Mouse (Mus musculus) stomach, embryonic 16.5 days (tissue): Measurements from ENCODE around the gene Cma1. TPM values are rescaled to one million over a fixed set of nuclear protein-coding genes. Genes with fewer than 3 reads are reported as not detected.
A peak's percentile ranks its signal among the peaks of the same experiment; 100 is the strongest.
"Not testable (repeated sequence)": the region's sequence is repeated elsewhere in the genome, so short reads cannot be mapped to it uniquely, and the experiment has no call there.

Source experiments
- ATAC-seq: fragments of 200-750 bp; cut with Nextera tagmentation; 2 replicates; pipeline ENCODE4 v1.8.0; 2017; ENCODE audit warnings: moderate number of reproducible peaks, moderate TSS enrichment; ENCODE audit not compliant: insufficient read depth, low FRiP score
- H3K27ac ChIP-seq: fragments of 300-500 bp; sonication (generic); 2 replicates; pipeline ENCODE4 v1.5.1; 2014; ENCODE audit warnings: low read length
- H3K27me3 ChIP-seq: fragments of 300-500 bp; sonication (generic); 2 replicates; pipeline ENCODE4 v1.6.1; 2014; ENCODE audit warnings: low read length, control low read depth, mixed read lengths; ENCODE audit not compliant: control insufficient read depth, insufficient read depth
- H3K36me3 ChIP-seq: fragments of 300-500 bp; sonication (generic); 2 replicates; pipeline ENCODE4 v1.6.1; 2014; ENCODE audit warnings: low read length; ENCODE audit not compliant: control insufficient read depth, insufficient read depth
- H3K4me1 ChIP-seq: fragments of 300-500 bp; sonication (generic); 2 replicates; pipeline ENCODE4 v1.6.1; 2014; ENCODE audit warnings: low read length, control low read depth, mixed read lengths; ENCODE audit not compliant: control insufficient read depth, insufficient read depth
- H3K4me2 ChIP-seq: fragments of 300-500 bp; sonication (generic); 2 replicates; pipeline ENCODE4 v1.6.1; 2014; ENCODE audit warnings: low read depth, low read length, mixed read lengths
- H3K4me3 ChIP-seq: fragments of 300-500 bp; sonication (generic); replicated peaks from 2 replicates; pipeline ENCODE4 v1.5.1; 2014; ENCODE audit warnings: mild to moderate bottlenecking, low read length
- H3K9ac ChIP-seq: fragments of 300-500 bp; sonication (generic); 2 replicates; pipeline ENCODE4 v1.6.1; 2014; ENCODE audit warnings: low read length
- H3K9me3 ChIP-seq: fragments of 300-500 bp; sonication (generic); replicated peaks from 2 replicates; pipeline ENCODE4 v1.6.1; 2016; ENCODE audit warnings: low read length, control low read depth; ENCODE audit not compliant: control insufficient read depth
- WGBS: fragments of 180-500 bp; shearing (Covaris S2); extraction: QIAGEN DNeasy Blood & Tissue Kit; methylation state at CpG from one replicate; pipeline ENCODE4 v1.1.7; 2014; 5-methylcytosine and 5-hydroxymethylcytosine counted together
- polyA plus RNA-seq: library from polyadenylated mRNA; unstranded; fragments of >200 nt; fragmentation: Nextera tagmentation; extraction: Ambion mirVana; gene quantifications from 2 replicates; pipeline ENCODE4 v1.2.1, GENCODE M21; 2015

The Cma1 gene
- polyA plus RNA-seq: 18.9 and 33.3 TPM in 2 replicates

DNA sequence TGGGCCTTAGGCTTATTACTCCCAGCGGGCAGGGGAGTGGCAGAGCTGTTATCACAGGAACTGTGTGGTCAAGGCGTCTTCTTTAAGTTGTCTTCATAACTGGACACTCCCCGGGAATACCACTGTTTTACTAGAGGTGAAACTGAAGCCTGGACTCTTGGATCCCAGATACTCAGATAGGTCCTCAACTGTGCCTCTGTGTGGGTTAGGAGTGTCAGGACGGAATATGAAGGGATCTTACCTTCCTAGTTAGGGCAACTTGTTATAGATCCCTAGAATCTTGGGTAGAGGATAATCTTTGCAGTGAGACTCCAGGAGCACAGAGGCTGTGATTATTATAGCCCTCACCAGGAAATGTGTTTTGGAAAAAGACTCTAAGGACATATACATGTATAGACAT, at the start of gene Cma1:
Gene Cma1, minus strand, starts transcription at position 101 of the 400 bp plus-strand sequence.
- Histone ChIP-seq H3K4me3 (no peak within 1 kb of the TSS), H3K27ac (no peak within 1 kb of the TSS), H3K4me2 (no peak within 1 kb of the TSS), H3K9me3 (no peaks in the 10 kb centered on the region), H3K27me3 (no peaks in the 10 kb centered on the region), H3K4me1 (no peaks in the 10 kb centered on the region), H3K9ac (no peak within 1 kb of the TSS), H3K36me3 (no peaks in the 10 kb centered on the region)
- 77% methylated on average over 4 of the region's 4 CpGs for WGBS
- ATAC-seq: no peak

DNA sequence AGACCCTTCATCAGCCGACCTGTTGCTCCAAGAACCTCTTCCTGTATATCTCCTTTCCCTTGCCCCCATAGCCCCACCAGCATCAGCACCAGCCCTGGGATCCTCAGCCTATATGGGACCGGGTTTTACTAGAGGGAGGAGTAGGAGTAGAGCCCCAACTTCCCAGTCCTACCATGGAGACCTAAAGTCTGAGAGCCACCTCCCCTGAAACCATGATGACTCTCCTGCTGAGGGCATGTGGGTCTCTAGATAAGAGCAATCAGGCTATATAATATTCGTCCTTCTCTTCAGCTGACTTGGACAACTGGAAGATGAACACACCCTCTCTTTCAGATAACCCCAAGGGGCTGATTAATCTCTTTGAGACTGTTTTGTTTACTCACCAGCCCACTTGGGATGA, 43.0 kb upstream of the Cma1 start:
- WGBS: 65% methylated on average over 1 of the region's 3 CpGs
- H3K27me3 ChIP-seq, H3K27ac ChIP-seq, H3K9ac ChIP-seq, ATAC-seq, H3K36me3 ChIP-seq, H3K4me2 ChIP-seq, H3K4me3 ChIP-seq, H3K9me3 ChIP-seq, H3K4me1 ChIP-seq: not testable (repeated sequence)

DNA sequence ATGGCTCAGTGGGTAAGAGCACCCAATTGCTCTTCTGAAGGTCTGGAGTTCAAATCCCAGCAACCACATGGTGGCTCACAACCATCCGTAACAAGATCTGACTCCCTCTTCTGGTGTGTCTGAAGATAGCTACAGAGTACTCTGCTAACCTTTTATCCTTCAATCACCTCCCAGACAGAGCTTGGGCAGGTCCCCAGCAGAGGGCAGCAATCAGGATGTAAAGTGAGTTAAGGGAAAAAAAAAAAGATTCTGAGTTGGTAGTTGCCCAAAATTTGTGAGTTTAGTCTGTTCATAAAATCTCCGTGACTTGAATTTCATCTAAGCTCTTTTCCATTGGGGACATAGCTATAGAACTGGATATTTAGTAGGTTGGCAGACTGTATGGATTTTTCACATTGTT, 19.4 kb upstream of the Cma1 start:
- not testable (repeated sequence) for H3K9me3 ChIP-seq, ATAC-seq, H3K4me1 ChIP-seq, H3K27me3 ChIP-seq, H3K36me3 ChIP-seq, H3K27ac ChIP-seq, H3K4me2 ChIP-seq, H3K4me3 ChIP-seq, H3K9ac ChIP-seq
- WGBS: 76% methylated on average over 2 of the region's 2 CpGs

DNA sequence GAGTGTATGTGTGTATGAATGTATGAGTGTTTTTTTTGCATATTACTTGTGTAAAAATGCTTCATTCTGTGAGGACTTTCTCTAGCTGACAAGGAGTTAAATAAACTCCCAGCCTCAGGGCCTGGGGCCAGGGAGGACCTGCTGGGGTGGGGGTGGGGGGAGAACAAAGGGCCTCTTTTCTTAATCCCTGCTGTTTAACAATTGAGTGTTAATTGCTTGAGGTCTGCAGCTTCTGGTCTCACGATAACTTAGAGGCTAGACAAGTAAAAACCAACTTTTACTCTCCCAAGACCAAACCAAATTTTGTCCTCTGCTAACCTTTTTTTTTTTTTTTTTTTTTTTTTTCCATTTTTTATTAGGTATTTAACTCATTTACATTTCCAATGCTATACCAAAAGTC, 18.8 kb upstream of the Cma1 start:
- no peak overlapping the region for H3K4me3 ChIP-seq
- ATAC-seq: no peak
- no peak overlapping the region for H3K27ac ChIP-seq
- H3K9ac ChIP-seq: no peak overlapping the region
- no peak overlapping the region for H3K4me2 ChIP-seq
- H3K4me1 ChIP-seq: no peaks in the 10 kb centered on the region
- no peaks in the 10 kb centered on the region for H3K9me3 ChIP-seq
- no peaks in the 10 kb centered on the region for H3K36me3 ChIP-seq
- no peaks in the 10 kb centered on the region for H3K27me3 ChIP-seq
- WGBS: 11% methylated on average over 1 of the region's 1 CpGs

DNA sequence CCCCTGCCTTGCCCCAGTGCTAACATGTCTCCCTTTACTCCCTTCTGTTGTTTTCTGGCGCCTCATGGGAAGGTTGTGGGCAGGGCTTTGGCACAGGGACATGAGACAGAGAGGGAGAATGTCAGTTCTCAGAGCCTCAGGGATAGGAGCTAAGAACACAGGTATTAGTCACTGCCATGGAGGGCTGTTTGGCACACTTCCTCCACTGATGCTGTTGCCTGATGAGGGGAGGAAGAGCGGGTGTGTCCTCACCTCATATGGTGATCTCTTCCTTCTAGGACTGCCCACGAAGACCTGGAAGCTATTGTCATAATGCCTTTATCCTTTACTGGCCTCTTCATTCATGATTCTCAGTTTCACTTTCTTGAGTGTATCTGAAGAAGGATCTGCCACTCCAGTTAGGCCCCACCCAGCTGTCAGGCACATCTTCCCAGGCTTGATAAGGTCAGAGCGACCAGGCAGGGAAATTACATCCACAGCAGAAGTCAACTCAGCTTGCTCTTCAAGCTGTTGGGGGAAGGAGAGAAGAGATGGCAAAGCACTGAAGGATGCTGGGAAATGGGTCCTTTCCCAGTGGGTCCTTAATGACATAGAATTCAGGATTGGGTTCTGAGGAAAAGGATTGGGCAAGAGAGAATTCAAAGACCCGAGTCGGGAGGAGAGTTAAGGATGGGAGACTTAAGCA, 6.0 kb upstream of the Cma1 start, which contains the start of gene Cma2:
Gene Cma2, plus strand, starts transcription at position 635 of the 685 bp plus-strand sequence.
- no peak for ATAC-seq
- WGBS: 77% methylated on average over 6 of the region's 6 CpGs
- Histone ChIP-seq H3K9me3 (no peaks in the 10 kb centered on the region), H3K36me3 (no peaks in the 10 kb centered on the region), H3K27ac (no peak within 1 kb of the TSS), H3K4me3 (no peak within 1 kb of the TSS), H3K4me1 (no peaks in the 10 kb centered on the region), H3K9ac (no peak within 1 kb of the TSS), H3K27me3 (no peaks in the 10 kb centered on the region), H3K4me2 (no peak within 1 kb of the TSS)

DNA sequence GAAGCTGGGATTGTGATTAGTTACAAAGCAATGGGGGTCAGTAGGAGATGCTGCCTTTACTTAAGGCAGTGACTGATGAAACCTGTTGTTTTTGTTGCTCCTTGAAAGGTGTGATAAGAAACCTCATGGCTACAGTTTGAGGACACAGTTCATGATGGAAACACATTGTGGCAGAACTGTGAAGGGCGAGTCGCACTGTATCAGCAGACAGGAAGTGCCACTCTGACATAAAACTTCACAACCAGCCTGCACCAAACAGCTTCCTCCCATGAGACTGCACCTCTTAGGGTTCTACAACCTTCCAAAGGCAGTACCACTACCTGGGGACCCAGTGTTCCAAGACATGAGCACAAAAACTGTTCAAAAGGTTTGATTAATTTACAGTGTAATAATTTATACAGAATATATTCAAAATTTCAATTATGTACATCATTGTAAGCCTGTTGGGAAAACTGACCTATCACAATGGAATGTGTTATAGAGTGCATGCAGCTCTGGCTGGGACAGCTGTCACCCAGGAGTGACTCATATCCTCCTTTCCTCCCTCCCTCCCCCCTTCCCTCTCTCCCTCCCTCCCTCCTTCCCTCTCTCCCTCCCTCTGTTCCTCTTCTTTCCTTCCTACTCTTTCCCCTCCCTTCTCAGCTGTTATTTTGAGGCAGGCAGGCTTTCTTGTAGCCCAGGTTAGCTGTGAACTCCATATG, 1.9 kb upstream of the Cma1 start:
- Histone ChIP-seq H3K4me2 (no peak overlapping the region), H3K4me3 (no peak overlapping the region), H3K27me3 (no peaks in the 10 kb centered on the region), H3K27ac (no peak overlapping the region), H3K9me3 (no peaks in the 10 kb centered on the region), H3K36me3 (no peaks in the 10 kb centered on the region), H3K9ac (no peak overlapping the region), H3K4me1 (no peaks in the 10 kb centered on the region)
- 63% methylated on average over 2 of the region's 2 CpGs for WGBS
- ATAC-seq: no peak

DNA sequence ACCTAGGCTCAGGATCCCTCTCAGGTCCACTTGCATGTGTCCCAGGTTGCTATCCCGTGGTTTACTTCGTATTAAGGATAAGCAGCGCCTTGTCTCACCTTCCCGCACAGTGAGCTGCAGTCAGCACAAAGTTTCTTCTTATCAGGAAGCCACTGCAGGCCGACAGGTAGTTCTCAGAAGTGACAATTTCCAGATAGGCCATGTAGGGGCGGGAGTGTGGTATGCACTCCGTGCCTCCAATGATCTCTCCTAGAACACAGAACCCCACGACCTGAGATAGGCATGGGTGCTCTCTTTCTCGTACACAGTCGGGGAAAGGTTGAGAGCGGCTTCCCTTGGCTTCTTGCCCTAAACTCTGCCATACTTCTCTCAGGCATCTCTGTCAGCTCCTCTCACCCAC, 874 bp downstream of the Cma1 start:
- Histone ChIP-seq H3K27me3 (no peaks in the 10 kb centered on the region), H3K4me3 (no peak overlapping the region), H3K36me3 (no peaks in the 10 kb centered on the region), H3K27ac (no peak overlapping the region), H3K4me1 (no peaks in the 10 kb centered on the region), H3K9me3 (no peaks in the 10 kb centered on the region), H3K9ac (no peak overlapping the region), H3K4me2 (no peak overlapping the region)
- WGBS: 63% methylated on average over 11 of the region's 11 CpGs
- ATAC-seq: no peak

DNA sequence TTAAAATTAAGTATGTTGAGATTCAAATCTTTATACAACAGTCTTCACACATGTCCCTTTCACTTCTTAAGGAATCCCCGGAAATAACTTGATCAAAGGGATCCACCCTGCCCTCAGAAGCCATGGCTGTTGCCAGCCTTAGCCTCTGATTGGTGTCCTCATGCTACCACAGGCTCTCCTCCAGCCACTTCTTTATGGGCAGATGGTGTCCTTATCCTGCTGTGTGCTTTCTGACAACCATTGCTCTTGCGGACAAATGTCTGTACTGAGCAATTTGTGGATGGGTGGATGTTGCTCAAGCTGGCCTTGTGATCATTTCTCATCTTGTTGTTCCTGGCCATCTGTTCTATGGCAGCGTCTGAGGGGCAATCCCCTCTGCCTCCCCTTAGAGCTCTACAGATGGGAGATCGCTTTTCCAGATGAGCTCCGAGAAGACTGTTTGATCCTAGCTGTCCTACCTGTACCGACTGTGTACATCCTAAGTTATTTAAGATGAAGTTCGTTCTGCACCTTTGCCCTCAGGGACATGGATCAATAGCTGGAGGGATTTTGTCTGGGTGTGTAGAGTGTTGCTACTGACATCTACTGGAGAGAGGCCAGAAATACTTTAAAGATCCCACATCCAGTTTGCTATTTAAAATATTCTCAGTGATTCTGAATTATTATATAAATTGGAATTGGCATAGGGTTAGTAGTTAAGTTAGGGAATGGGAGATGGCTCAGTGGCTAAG, 4.2 kb downstream of the Cma1 start:
- no peaks in the 10 kb centered on the region for H3K36me3 ChIP-seq
- H3K4me3 ChIP-seq: no peak overlapping the region
- ATAC-seq: no peak
- no peak overlapping the region for H3K4me2 ChIP-seq
- no peaks in the 10 kb centered on the region for H3K27me3 ChIP-seq
- no peak overlapping the region for H3K9ac ChIP-seq
- no peak overlapping the region for H3K27ac ChIP-seq
- no peaks in the 10 kb centered on the region for H3K4me1 ChIP-seq
- WGBS: 25% methylated on average over 7 of the region's 7 CpGs
- no peaks in the 10 kb centered on the region for H3K9me3 ChIP-seq

DNA sequence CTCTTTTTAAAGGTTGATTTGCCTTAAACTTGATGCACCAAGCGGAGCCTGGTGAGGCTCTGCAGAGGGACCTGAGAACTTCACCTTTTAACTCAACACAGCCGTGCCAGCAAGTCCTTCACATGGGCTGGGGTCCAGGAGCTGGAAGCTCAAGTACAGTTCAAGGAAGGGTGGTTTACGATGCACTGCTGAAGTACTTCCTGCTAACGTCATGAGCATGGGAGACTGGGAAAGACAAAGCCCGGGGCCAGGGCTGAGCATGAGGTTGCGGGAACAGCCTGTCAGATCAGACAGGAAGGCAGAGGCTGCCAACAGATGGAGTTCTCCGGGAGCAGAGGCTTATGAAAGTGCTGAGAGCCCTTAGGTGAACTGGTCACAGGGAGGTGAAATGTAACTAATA, 10.9 kb downstream of the Cma1 start:
- WGBS: 25% methylated on average over 7 of the region's 7 CpGs

More for the DNA sequence above, 10.9 kb downstream of the Cma1 start:
- Histone ChIP-seq H3K4me3 (no peak overlapping the region), H3K9me3 (no peaks in the 10 kb centered on the region), H3K27me3 (no peaks in the 10 kb centered on the region), H3K27ac (no peak overlapping the region), H3K4me1 (no peaks in the 10 kb centered on the region), H3K4me2 (peak overlapping the region; percentile 12; the same call in 1 of the 2 replicates), H3K9ac (no peak overlapping the region; the same call in 1 of the 2 replicates), H3K36me3 (no peaks in the 10 kb centered on the region)
- ATAC-seq: no peak
